Mouse (Mus musculus) left cerebral cortex, adult 6 months (tissue): Measurements from ENCODE around the gene Fancg. TPM values are rescaled to one million over a fixed set of nuclear protein-coding genes. Genes with fewer than 3 reads are reported as not detected.

Source experiments
- long read RNA-seq, 2 experiments: library from polyadenylated mRNA; unstranded; transcript quantifications; one replicate each; pipeline ENCODE4 v2.0.0; 2019 to 2020
- polyA plus RNA-seq: library from polyadenylated mRNA; unstranded; fragments of <200 nt; fragmentation: Nextera tagmentation; gene quantifications from 2 replicates; pipeline ENCODE4 v1.2.3, GENCODE M21; 2021

The Fancg gene
- 3.9 and 5.4 TPM in 2 replicates for polyA plus RNA-seq
- long read RNA-seq, experiment 1, transcript Fancg-201 (14 exons, 2,771 nt): major isoform, 12 of 32 reads
- long read RNA-seq, experiment 1, partial matches to known transcripts: 2 of 32 reads
- long read RNA-seq, experiment 1, other reads (novel, unspliced or antisense): 18 of 32 reads
- long read RNA-seq, experiment 2, partial matches to known transcripts: 0 of 4 reads
- long read RNA-seq, experiment 2, other reads (novel, unspliced or antisense): 2 of 4 reads

DNA sequence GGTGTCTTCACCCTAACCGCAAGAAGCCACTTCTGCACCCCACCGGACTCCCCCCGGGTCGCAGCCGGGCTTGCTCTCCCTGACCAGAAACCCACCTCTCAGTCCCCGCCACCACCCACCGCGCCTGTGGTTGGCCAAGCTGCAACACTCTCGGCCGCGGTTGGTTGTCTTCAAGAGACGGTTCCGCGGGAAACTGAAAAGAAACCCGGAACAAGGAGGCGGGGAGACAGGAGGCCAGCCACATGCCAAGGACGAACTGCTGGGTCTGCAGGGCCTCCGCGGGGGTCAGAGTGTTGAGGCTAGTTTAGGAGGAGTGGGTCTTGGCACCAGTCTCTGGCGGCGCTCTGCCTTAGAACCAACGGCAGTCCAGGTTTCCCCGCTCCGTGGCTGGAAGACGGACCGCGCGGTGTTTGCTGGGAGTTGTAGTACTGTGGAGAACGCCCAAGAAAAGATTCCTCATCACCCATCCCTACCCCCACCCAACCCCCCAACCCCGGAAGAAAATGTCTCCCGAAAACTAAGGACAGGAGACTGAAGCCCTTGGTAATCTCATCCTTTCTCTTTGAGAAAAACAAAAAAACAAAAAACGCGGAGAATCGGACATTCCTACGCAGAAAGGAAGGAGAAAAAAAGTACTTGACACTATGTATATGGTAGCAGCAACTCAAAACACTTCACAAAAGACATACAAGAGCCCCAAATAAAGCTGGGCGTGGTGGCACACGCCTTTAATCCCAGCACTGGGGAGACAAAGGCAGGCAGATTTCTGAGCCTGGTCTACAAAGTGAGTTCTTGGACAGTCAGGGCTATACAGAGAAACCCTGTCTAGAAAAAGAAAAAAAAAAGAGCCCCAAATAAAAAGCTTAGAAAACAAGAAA lies at the start of gene Fancg:
Fancg (minus strand) TSS at position 346 of the 878 bp plus-strand sequence.

GRCm38 (mm10) chr4:43058753-43059654 lies 48.7 kb upstream of the Fancg start, which contains the start of gene Unc13b:
Gene Unc13b (plus strand): TSS chr4:43058953.

GRCm38 (mm10) chr4:43045659-43046302 lies 35.5 kb upstream of the Fancg start, which contains the start of gene Fam214b:
Gene Fam214b (minus strand): TSS chr4:43046220.

GRCm38 (mm10) chr4:43031237-43031995 lies 21.1 kb upstream of the Fancg start, which contains the start of gene Stoml2:
Gene Stoml2 (minus strand): TSS chr4:43031710.

DNA sequence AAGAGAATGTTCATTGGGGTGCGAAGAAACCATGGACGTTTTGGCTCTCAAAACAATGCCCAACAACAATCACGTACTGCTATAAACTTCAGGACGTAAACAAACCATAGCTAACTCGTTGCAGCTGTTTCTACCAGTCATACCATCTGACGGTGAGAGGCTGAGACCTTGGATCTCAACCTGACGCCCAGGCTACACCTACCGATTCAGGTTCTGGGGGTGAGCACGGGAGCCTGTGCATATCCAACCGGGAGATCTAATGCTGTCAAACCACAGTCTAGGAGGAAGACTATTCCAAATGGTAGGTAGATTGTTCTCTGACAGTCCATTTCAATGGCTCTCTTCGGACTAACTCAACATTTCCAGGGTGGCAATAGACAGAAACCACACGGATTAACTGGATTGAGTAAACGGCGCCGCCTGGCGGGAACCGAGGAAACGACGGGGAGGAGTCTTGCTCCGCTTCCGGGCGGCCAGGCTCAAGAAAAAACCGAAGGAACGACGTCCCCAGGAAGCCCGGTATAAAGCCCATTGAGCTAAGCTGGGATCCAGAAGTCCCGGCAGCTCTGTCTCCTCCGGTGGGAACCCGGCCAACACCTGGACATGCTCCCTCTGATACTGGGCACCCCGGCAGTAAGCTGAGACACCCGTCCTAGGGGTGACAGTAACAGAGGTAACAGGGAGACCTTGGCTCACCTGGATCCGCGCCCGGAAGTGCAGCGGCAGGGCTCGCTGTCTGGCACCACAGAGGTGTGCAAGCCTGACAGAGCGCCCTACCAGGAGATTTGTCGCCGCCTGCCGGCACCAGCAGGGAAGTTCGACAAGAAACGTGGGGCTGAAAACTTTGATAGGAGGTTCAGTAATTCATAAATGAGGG lies 15.0 kb upstream of the Fancg start, which contains the start of gene Pigo:
Pigo (minus strand) TSS at position 736 of the 877 bp plus-strand sequence.

GRCm38 (mm10) chr4:43000141-43000986 lies 9.9 kb downstream of the Fancg start, which contains the start of gene Vcp:
Gene Vcp (minus strand): TSS chr4:43000507.

GRCm38 (mm10) chr4:42969304-42969703 lies 41.0 kb downstream of the Fancg start, which contains the start of gene 1700022I11Rik:
Gene 1700022I11Rik (plus strand): TSS chr4:42969604.

Other genes with a start within 250 kb of the Fancg start
- gene Ccl21a, start 236.5 kb downstream of the Fancg start, polyA plus RNA-seq: 0.49 and 0.51 TPM in 2 replicates
- gene Fam205a1, start 156.6 kb downstream of the Fancg start, polyA plus RNA-seq: 0.03 and 0.07 TPM in 2 replicates
- gene Gm12394, start 153.7 kb downstream of the Fancg start, polyA plus RNA-seq: 0.80 and 3.1 TPM in 2 replicates
- gene Fam205c, start 136.3 kb downstream of the Fancg start, polyA plus RNA-seq: 3.2 and 7.8 TPM in 2 replicates
- gene Phf24, start 93.8 kb downstream of the Fancg start, polyA plus RNA-seq: 72.3 and 79.6 TPM in 2 replicates
- 30.2 and 37.0 TPM in 2 replicates for gene Dnajb5, start 60.7 kb downstream of the Fancg start, polyA plus RNA-seq
- 0.20 and 0.23 TPM in 2 replicates for gene 1700022I11Rik, start 40.9 kb downstream of the Fancg start, polyA plus RNA-seq
- gene Vcp, start 10.0 kb downstream of the Fancg start, polyA plus RNA-seq: 149 and 171 TPM in 2 replicates
- gene Pigo, start 15.3 kb upstream of the Fancg start, polyA plus RNA-seq: 9.5 and 12.2 TPM in 2 replicates
- 193 and 209 TPM in 2 replicates for gene Stoml2, start 21.2 kb upstream of the Fancg start, polyA plus RNA-seq
- gene Fam214b, start 35.7 kb upstream of the Fancg start, polyA plus RNA-seq: 6.6 and 8.5 TPM in 2 replicates
- 3.8 and 4.9 TPM in 2 replicates for gene Unc13b, start 48.4 kb upstream of the Fancg start, polyA plus RNA-seq